Mouse (Mus musculus) heart, postnatal 0 days (tissue): ENCODE measurements at regions not wholly inside any gene's neighbourhood (a gene's known extent, or its start where the extent isn't known, plus 50 kb on each side); places are given as distances from the start of the nearest gene placed in this dataset.

Experiments
- ATAC-seq: fragments of 200-750 bp; cut with Nextera tagmentation; 2 replicates; pipeline ENCODE4 v1.8.0; 2017; ENCODE audit warnings: low read depth, moderate number of reproducible peaks, moderate library complexity; ENCODE audit not compliant: insufficient read depth
- DNase-seq: peaks from one replicate; pipeline ENCODE4 v3.0.0-alpha.2; 2016; ENCODE audit warnings: low spot score
- H3K27ac ChIP-seq: fragments of 300-500 bp; sonication (generic); 2 replicates; pipeline ENCODE4 v1.5.1; 2014; ENCODE audit warnings: low read depth, mild to moderate bottlenecking
- H3K27me3 ChIP-seq: fragments of 300-500 bp; sonication (generic); 2 replicates; pipeline ENCODE4 v1.6.1; 2014; ENCODE audit warnings: low read length, mixed read lengths; ENCODE audit not compliant: control insufficient read depth, insufficient read depth
- H3K36me3 ChIP-seq: fragments of 300-500 bp; sonication (generic); replicated peaks from 2 replicates; pipeline ENCODE4 v1.6.1; 2014; ENCODE audit warnings: low read length, mixed read lengths; ENCODE audit not compliant: control insufficient read depth, insufficient read depth
- H3K4me1 ChIP-seq: fragments of 300-500 bp; sonication (generic); 2 replicates; pipeline ENCODE4 v1.6.1; 2014; ENCODE audit warnings: antibody characterized with exemption; ENCODE audit not compliant: control insufficient read depth, insufficient read depth
- H3K4me2 ChIP-seq: fragments of 300-500 bp; sonication (generic); 2 replicates; pipeline ENCODE4 v1.6.1; 2014; ENCODE audit warnings: low read depth, mild to moderate bottlenecking, low read length, moderate library complexity
- H3K4me3 ChIP-seq: fragments of 300-500 bp; sonication (generic); 2 replicates; pipeline ENCODE4 v1.5.1; 2014; ENCODE audit warnings: low read depth, low read length
- H3K9ac ChIP-seq: fragments of 300-500 bp; sonication (generic); replicated peaks from 2 replicates; pipeline ENCODE4 v1.6.1; 2014; ENCODE audit warnings: low read depth, low read length, mixed read lengths
- H3K9me3 ChIP-seq: fragments of 300-500 bp; sonication (generic); replicated peaks from 2 replicates; pipeline ENCODE4 v1.6.1; 2016; ENCODE audit warnings: low read length; ENCODE audit not compliant: control insufficient read depth
- CTCF ChIP-seq: IDR thresholded peaks from 2 replicates; pipeline ENCODE4 v1.5.1; 2016; ENCODE audit warnings: antibody characterized with exemption, control low read depth, low read depth
- EP300 ChIP-seq: IDR thresholded peaks from 2 replicates; pipeline ENCODE4 v1.6.1; 2016; ENCODE audit warnings: antibody characterized with exemption, low read depth
- WGBS: fragments of 180-500 bp; shearing (Covaris S2); extraction: QIAGEN DNeasy Blood & Tissue Kit; methylation state at CpG from one replicate; pipeline ENCODE4 v1.1.7; 2014; 5-methylcytosine and 5-hydroxymethylcytosine counted together

GRCm38 (mm10) chr7:83140658-83141057 lies 273.5 kb downstream of the Mex3b start:
- no peak overlapping the region for H3K27ac ChIP-seq
- no peak for ATAC-seq
- H3K4me1 ChIP-seq = peaks cover 3% of the 10 kb centered on the region; the same call in 1 of the 2 replicates
- no peaks in the 10 kb centered on the region for H3K27me3 ChIP-seq
- H3K9ac ChIP-seq = no peak overlapping the region
- no peak overlapping the region for H3K4me3 ChIP-seq
- TF ChIP-seq EP300 (no peak), CTCF (no peak)
- H3K36me3 ChIP-seq = no peaks in the 10 kb centered on the region
- no peak overlapping the region for H3K4me2 ChIP-seq
- H3K9me3 ChIP-seq = no peaks in the 10 kb centered on the region
- 84% methylated on average over 3 of the region's 3 CpGs for WGBS
- peak; percentile 10 for DNase-seq

DNA sequence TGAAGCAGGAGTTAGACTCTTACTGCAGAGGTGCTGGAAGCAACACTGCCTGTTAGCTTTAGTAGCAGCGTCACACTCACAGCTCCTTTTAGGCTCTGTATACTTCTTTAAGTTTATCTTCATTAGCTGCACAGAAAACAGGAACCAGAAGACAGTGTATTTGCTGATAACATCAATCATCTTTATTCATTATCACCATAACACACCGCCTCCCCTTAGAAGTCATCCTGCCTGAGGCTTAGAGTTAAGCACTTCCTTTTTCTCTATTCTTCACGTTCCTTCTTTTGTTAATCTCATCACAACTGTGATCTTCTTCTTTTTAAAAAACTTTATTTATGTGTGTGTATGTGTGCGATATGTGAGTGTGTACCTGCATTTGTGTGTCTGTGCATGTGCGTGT lies 276.9 kb downstream of the Mex3b start:
- no peak overlapping the region for H3K4me3 ChIP-seq
- no peaks in the 10 kb centered on the region for H3K9me3 ChIP-seq
- no peak for ATAC-seq
- H3K4me1 ChIP-seq = peaks cover 3% of the 10 kb centered on the region; the same call in 1 of the 2 replicates
- H3K36me3 ChIP-seq = no peaks in the 10 kb centered on the region
- no peak overlapping the region for H3K27ac ChIP-seq
- 62% methylated on average over 5 of the region's 5 CpGs for WGBS
- no peak overlapping the region for H3K4me2 ChIP-seq
- no peak for DNase-seq
- H3K9ac ChIP-seq = no peak overlapping the region
- TF ChIP-seq CTCF (no peak), EP300 (no peak)
- H3K27me3 ChIP-seq = no peaks in the 10 kb centered on the region

DNA sequence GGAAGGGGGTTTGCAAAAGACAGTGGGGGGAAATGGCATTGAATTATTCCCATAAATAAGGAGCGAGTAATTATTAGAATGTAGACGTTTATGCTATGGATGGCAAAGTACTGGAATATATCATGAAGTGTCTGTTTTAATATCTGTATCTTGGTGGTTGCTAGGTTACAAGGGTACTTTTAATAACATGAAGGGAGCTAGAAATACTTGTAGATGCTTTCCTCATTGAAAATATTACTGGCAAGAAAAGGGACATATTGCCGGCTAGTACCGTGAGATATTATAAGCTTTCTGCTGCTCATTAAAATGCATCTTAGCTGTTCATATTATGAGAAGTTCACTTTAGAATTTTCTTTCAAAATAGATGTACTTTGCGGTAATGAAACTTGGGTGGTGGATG lies 278.4 kb downstream of the Mex3b start:
- H3K9me3 ChIP-seq = no peaks in the 10 kb centered on the region
- DNase-seq (no peak), ATAC-seq (no peak)
- H3K4me3 ChIP-seq = no peak overlapping the region
- TF ChIP-seq EP300 (no peak), CTCF (no peak)
- no peaks in the 10 kb centered on the region for H3K27me3 ChIP-seq
- H3K36me3 ChIP-seq = no peaks in the 10 kb centered on the region
- no peak overlapping the region for H3K4me2 ChIP-seq
- peaks cover 3% of the 10 kb centered on the region; the same call in 1 of the 2 replicates for H3K4me1 ChIP-seq
- H3K9ac ChIP-seq = no peak overlapping the region
- 82% methylated on average over 5 of the region's 5 CpGs for WGBS
- H3K27ac ChIP-seq = no peak overlapping the region

DNA sequence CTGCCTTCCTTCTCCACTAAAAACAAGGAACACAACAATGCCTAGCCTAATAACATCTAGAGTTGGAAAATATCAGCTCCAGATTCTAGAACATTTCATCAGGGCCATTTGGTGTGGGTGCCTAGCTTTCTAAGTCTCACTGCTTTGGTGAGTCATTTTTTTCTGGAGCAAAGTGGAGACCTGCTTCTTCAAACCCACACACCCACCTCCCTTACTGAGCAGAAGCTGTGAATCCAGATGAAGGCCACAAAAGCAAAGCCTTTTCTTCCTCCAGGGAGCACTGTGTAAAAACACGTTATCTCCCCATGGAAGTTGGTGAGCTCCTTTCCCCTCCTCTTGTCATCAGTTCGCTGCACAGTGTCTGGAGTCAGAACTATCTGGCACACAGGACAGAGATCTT lies 294.1 kb downstream of the Mex3b start:
- Histone ChIP-seq H3K9ac (no peak overlapping the region), H3K27ac (no peak overlapping the region), H3K9me3 (no peaks in the 10 kb centered on the region), H3K27me3 (no peaks in the 10 kb centered on the region), H3K4me1 (no peaks in the 10 kb centered on the region), H3K4me3 (no peak overlapping the region), H3K4me2 (no peak overlapping the region), H3K36me3 (no peaks in the 10 kb centered on the region)
- ATAC-seq (no peak), DNase-seq (no peak)
- 20% methylated on average over 2 of the region's 2 CpGs for WGBS
- TF ChIP-seq EP300 (no peak), CTCF (no peak)

DNA sequence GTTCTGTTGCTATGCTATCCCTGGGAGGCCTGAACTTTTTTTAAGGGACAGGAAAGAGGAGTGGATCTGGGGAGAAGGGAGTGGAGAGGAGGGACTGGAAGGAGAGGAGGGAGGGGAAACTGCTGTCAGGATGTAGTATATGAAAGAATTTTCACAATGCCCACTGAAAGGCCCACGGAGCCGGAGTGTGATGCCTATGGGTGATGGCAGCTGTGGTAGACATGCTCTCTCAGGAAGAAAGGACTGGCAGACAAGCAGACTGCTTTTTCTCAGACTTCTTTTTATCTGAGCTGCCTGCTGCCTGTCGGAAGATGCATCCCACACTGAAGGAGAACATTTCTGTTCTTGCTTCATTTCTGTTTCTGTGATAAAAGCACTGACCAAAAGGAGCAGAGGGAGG lies 295.7 kb downstream of the Mex3b start:
- H3K27ac ChIP-seq = no peak overlapping the region
- no peak overlapping the region for H3K9ac ChIP-seq
- 43% methylated on average over 3 of the region's 3 CpGs for WGBS
- no peak for ATAC-seq
- H3K4me3 ChIP-seq = no peak overlapping the region
- no peaks in the 10 kb centered on the region for H3K36me3 ChIP-seq
- H3K9me3 ChIP-seq = no peaks in the 10 kb centered on the region
- no peaks in the 10 kb centered on the region for H3K4me1 ChIP-seq
- H3K27me3 ChIP-seq = no peaks in the 10 kb centered on the region
- no peak for DNase-seq
- H3K4me2 ChIP-seq = no peak overlapping the region
- TF ChIP-seq EP300 = no peak
- TF ChIP-seq CTCF = no peak

- DNase-seq (no peak), ATAC-seq (no peak)
- no peak overlapping the region for H3K4me3 ChIP-seq
- WGBS = 73% methylated on average over 1 of the region's 1 CpGs
- no peaks in the 10 kb centered on the region for H3K27me3 ChIP-seq
- TF ChIP-seq CTCF = no peak
- TF ChIP-seq EP300 = no peak
- no peaks in the 10 kb centered on the region for H3K4me1 ChIP-seq
- H3K9me3 ChIP-seq = no peaks in the 10 kb centered on the region
- H3K4me2 ChIP-seq = no peak overlapping the region
- H3K27ac ChIP-seq = no peak overlapping the region
- H3K36me3 ChIP-seq = no peaks in the 10 kb centered on the region
- H3K9ac ChIP-seq = no peak overlapping the region
Measured at GRCm38 (mm10) chr7:83179403-83179802, 312.3 kb downstream of the Mex3b start.
